Comparison of ENCODE assay signal across 21 mouse cellular contexts in genomic region chr2:156884396-156885211, GRCm38 (mm10). TPM values are rescaled to one million over a fixed set of nuclear protein-coding genes. Genes with fewer than 3 reads are reported as not detected.
DNase-seq lines count a peak whose midpoint lies in the region; ATAC-seq and TF ChIP-seq lines count a peak whose summit lies in the region.
"Had no signal": no experiment of that assay in that cellular context is flagged by ENCODE, and none has a peak within 500 bp of the region (broad histone marks: within the 10 kb centered on the region; RNA-seq: fewer than 3 reads in every experiment).

No protein-coding gene starts in this region.

- TF ChIP-seq EP300 in lung, postnatal 0 days (IDR thresholded peaks at IDR 0.05), result 0 out of 2 replicates have a peak, but pooled peaks have one; percentile 20

- peak; percentile 60 for ATAC-seq in lung, postnatal 0 days
- no peak for ATAC-seq in forebrain, embryonic 15.5 days (replicated peaks)

- H3K4me3 ChIP-seq in lung, postnatal 0 days (ENCODE audit: low read depth, low read length), result no peak overlapping the region
- H3K4me3 ChIP-seq in forebrain, embryonic 15.5 days, result no peak overlapping the region
- H3K4me3 ChIP-seq: embryonic facial prominence, embryonic 12.5 days; forebrain, embryonic 10.5 days; heart, embryonic 13.5 days; hindbrain, embryonic 10.5 days; midbrain, embryonic 10.5 days; myocyte had no signal

- no peak for TF ChIP-seq CTCF in lung, postnatal 0 days (IDR thresholded peaks at IDR 0.05)

- 77% methylated on average over 10 of the region's 10 CpGs for WGBS in lung, postnatal 0 days
- 87% methylated on average over 10 of the region's 10 CpGs for WGBS in forebrain, embryonic 15.5 days

- DNase-seq in lung, postnatal 0 days (ENCODE audit: low spot score), result no peak
- no peak for DNase-seq in lung, postnatal 14 days
- DNase-seq in thymus, postnatal 14 days, result peak; percentile 33
- DNase-seq in thymus, adult 18-20 months, result no peak
- DNase-seq in liver, result peak; percentile 71
- peak; percentile 41 for DNase-seq in thymus, postnatal 4 days
- DNase-seq in spleen, postnatal 36 days (ENCODE audit: low spot score in 2 of 2), result no peak
- DNase-seq: adrenal gland, postnatal 36 days; cerebellum, postnatal 36 days; gastrocnemius, postnatal 25 days; kidney, adult 11 months; kidney, postnatal 10 days; lung, embryonic 14.5 days; spleen, adult 18-20 months had no signal

- no peak overlapping the region for H3K27ac ChIP-seq in lung, postnatal 0 days (ENCODE audit: low read length)
- no peak overlapping the region for H3K27ac ChIP-seq in forebrain, embryonic 15.5 days (replicated peaks)
- H3K27ac ChIP-seq: embryonic facial prominence, embryonic 12.5 days; forebrain, embryonic 10.5 days; heart, embryonic 13.5 days; hindbrain, embryonic 10.5 days; midbrain, embryonic 10.5 days had no signal

- no peaks in the 10 kb centered on the region for H3K4me1 ChIP-seq in lung, postnatal 0 days (ENCODE audit: insufficient read depth, low read depth, low read length)
- no peaks in the 10 kb centered on the region for H3K4me1 ChIP-seq in forebrain, embryonic 15.5 days
- H3K4me1 ChIP-seq: embryonic facial prominence, embryonic 12.5 days; forebrain, embryonic 10.5 days; midbrain, embryonic 10.5 days had no signal

- no peaks in the 10 kb centered on the region for H3K9me3 ChIP-seq in lung, postnatal 0 days (ENCODE audit: low read length)
- no peaks in the 10 kb centered on the region for H3K9me3 ChIP-seq in forebrain, embryonic 15.5 days
- H3K9me3 ChIP-seq: embryonic facial prominence, embryonic 12.5 days; forebrain, embryonic 10.5 days; heart, embryonic 13.5 days; hindbrain, embryonic 10.5 days; midbrain, embryonic 10.5 days had no signal

- H3K4me2 ChIP-seq in lung, postnatal 0 days (replicated peaks; ENCODE audit: low read depth, low read length), result no peak overlapping the region
- no peak overlapping the region for H3K4me2 ChIP-seq in forebrain, embryonic 15.5 days (replicated peaks)
- H3K4me2 ChIP-seq: embryonic facial prominence, embryonic 12.5 days; heart, embryonic 13.5 days; lung, embryonic 14.5 days had no signal

- no peak overlapping the region for H3K9ac ChIP-seq in lung, postnatal 0 days (replicated peaks; ENCODE audit: low read depth)
- no peak overlapping the region for H3K9ac ChIP-seq in forebrain, embryonic 15.5 days (replicated peaks)
- H3K9ac ChIP-seq: embryonic facial prominence, embryonic 12.5 days; heart, embryonic 13.5 days; lung, embryonic 14.5 days had no signal

- H3K36me3 ChIP-seq in lung, postnatal 0 days (ENCODE audit: insufficient read depth, low read length), result no peaks in the 10 kb centered on the region
- no peaks in the 10 kb centered on the region for H3K36me3 ChIP-seq in forebrain, embryonic 15.5 days
- H3K36me3 ChIP-seq: embryonic facial prominence, embryonic 12.5 days; forebrain, embryonic 10.5 days; heart, embryonic 13.5 days; hindbrain, embryonic 10.5 days; midbrain, embryonic 10.5 days had no signal

- no peaks in the 10 kb centered on the region for H3K27me3 ChIP-seq in lung, postnatal 0 days (replicated peaks; ENCODE audit: insufficient read depth, low read length)
- H3K27me3 ChIP-seq in forebrain, embryonic 15.5 days, result no peaks in the 10 kb centered on the region
- H3K27me3 ChIP-seq: embryonic facial prominence, embryonic 12.5 days; heart, embryonic 13.5 days had no signal

RNA-seq across cellular contexts. Expression of gene Sla2, which starts 2.4 kb away (rescaled TPM):
- 0.49 and 0.65 TPM in 2 replicates for polyA plus RNA-seq in lung, postnatal 0 days (2015; fragmentation: Nextera tagmentation; extraction: Ambion mirVana)
- 0.09 and 0.18 TPM in 2 replicates for polyA plus RNA-seq in forebrain, embryonic 15.5 days (2015; fragmentation: Nextera tagmentation; extraction: Ambion mirVana)

RNA-seq across cellular contexts. Expression of gene Rab5if, which starts 21.7 kb away (rescaled TPM):
- 271 and 290 TPM in 2 replicates for polyA plus RNA-seq in lung, postnatal 0 days (2015; fragmentation: Nextera tagmentation; extraction: Ambion mirVana)
- 144 and 145 TPM in 2 replicates for polyA plus RNA-seq in forebrain, embryonic 15.5 days (2015; fragmentation: Nextera tagmentation; extraction: Ambion mirVana)

RNA-seq across cellular contexts. Expression of gene 4930518I15Rik, which starts 26.9 kb away (rescaled TPM):
- polyA plus RNA-seq in lung, postnatal 0 days (2015; fragmentation: Nextera tagmentation; extraction: Ambion mirVana), result 4.1 and 5.5 TPM in 2 replicates
- 11.2 and 12.1 TPM in 2 replicates for polyA plus RNA-seq in forebrain, embryonic 15.5 days (2015; fragmentation: Nextera tagmentation; extraction: Ambion mirVana)

RNA-seq across cellular contexts. Expression of gene Tgif2, which starts 44.8 kb away (rescaled TPM):
- 13.7 and 15.1 TPM in 2 replicates for polyA plus RNA-seq in lung, postnatal 0 days (2015; fragmentation: Nextera tagmentation; extraction: Ambion mirVana)
- polyA plus RNA-seq in forebrain, embryonic 15.5 days (2015; fragmentation: Nextera tagmentation; extraction: Ambion mirVana), result 42.4 and 45.2 TPM in 2 replicates

Comparison
In these comparisons a context has a peak if more than half of its experiments do, and no peak if none do; other contexts are left out.
1. DNase-seq: peak in thymus, postnatal 14 days (single experiment), liver (single experiment) and thymus, postnatal 4 days (single experiment); none in lung, postnatal 0 days (single experiment), lung, postnatal 14 days (single experiment), thymus, adult 18-20 months (0 of 2) and spleen, postnatal 36 days (0 of 2).